Mouse (Mus musculus): ENCODE results near the gene Cmss1.

Cmss1 gene

DNA sequence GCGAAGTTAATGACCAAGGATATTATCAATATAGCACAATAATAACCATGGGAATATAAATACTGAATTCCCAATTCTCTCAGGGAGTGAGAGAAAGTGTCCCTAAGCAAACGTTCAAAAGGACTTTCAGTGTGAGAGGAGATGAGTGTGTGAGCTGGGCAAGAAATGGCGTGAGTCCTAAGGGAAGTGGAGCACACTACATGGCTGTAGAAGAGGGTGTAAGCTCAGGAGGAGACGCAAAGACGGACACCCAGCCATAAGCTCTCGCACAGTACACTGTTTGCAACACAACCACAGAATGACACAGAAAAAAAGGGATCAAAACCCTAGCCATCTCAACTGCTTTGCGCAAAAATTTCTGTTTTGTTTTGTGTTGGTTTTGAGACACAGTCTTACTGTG, 93.1 kb downstream of the Cmss1 start:
- DNase-seq = no peak

DNA sequence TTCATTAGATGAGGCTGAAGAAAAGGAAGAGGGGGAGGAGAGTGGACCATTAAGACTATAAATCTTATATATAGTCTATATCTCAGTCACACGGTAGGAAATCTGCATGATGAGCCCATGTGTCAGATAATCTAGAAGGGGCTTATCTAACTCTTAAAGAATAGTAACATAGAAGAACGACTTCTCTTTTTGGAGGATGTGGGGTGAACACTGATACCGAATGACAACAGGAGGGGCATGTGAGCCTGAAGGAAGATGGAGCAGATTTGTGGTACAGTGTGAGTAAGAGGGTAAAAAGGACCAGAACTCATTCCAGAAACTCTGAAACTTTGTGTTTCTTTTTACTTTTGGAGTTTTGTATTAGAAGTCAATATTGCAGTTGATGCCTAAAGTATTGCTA, 97.6 kb downstream of the Cmss1 start:
- DNase-seq = no peak

DNA sequence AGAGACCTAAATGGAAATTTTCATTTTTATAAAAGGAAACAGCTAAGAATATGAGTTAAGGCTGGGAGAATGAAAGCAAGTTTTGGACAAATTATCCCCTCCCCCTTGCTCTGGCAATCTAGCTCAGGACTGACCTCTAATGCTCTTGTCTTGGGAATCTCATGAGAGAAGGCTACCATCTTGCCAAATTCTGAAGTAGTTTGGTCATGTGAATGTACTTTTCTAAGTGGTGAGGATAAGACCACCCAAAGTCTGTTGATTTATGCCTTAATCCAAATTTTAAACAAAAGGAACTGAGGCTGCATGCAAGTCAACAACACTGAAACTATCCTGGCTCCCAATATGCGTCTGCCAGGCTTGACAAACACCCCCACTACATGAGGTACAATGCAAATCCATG, 98.3 kb downstream of the Cmss1 start:
- no peak for DNase-seq

DNA sequence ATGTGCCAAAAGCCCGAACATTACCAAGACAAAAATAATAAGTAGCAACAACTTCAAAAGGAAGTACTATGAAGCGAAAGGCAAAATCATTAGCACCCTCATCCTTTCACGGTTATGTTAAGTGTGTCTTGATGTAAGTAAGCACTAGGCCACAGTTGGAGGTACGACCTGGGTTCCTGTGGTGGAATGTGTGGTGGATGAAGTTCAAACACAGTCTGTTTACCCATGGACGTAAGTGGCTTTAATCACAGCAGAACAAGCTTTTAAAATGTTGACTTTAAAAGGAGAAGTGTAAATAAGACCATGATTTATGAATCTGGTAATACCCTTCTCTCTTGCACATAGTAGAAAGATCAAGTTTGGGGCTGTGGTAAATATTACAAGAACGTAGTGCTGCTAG, 100.5 kb downstream of the Cmss1 start:
- no peak for DNase-seq

DNA sequence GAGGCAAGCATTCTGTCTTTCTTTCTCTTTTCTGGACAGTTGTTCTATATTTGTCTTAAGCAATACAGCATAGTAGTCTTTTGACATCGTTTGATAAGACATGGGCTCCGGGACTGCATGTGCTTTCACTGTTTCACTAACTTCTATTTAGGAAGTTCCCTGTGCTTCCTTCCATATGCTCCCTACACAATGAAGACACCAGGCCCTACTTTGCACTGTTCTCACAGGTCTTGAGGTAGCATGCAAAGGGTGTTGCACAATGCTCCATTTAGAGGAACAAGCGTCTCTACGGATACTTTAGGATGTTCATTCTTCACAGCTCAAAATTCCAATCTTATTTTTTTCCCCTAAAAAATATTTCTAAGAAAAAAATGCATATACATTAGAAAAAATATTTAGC, 101.9 kb downstream of the Cmss1 start:
- DNase-seq = no peak

DNA sequence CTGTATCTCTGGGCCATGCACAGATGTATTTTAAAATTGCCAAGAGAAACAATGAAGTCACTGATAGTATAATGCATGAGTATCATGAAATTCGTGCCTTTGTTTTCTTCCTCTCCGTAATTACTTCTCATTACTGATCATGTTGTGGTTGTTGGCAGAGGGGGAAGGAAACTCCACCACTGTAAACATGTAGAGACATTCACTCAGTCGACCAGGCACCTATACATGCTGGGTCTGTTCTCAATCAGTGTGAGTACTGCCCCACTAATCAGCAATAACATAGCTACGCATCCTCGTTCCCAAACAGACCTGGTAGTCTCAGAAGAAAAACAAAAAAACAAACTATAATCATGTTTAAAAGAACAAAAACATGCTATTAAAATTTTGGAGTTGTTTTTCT, 103.9 kb downstream of the Cmss1 start:
- no peak for DNase-seq

DNA sequence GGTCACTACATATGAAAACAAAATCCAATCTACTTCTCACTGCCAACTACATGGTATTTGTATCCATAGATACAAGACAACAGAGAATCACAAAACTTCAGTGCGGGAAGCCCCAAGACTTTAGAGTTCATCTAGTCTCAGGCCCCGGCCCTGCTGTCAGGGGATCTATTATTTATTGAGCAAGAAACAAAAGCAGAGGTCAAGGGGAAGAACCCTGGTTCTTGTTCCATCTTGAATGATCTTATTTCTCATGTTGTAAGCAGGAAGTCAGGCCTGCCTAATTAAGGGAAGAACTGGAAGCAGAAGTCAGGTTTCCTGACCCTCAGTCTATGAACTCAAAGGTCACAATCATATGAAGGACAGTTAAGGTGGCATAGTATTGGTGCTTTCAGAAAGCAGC, 104.4 kb downstream of the Cmss1 start:
- DNase-seq = no peak

DNA sequence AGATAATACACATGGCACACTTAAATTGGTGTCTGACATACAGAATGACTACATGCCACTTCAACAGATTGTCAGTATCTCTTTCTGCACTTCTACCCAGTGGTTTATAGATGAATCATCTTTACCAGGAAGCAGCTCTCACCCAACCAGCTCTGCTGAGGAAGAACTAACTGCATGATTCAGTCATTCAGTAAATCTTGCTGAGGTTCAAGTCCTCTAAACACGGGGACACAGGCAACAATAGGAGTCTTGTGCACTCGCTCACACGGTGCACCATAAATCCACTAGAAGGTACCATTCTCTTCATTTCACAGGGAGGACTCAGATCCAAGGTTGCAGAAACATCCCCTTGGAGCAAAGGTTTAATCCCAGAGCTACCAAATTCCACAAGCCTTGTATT, 105.8 kb downstream of the Cmss1 start:
- no peak for DNase-seq

DNA sequence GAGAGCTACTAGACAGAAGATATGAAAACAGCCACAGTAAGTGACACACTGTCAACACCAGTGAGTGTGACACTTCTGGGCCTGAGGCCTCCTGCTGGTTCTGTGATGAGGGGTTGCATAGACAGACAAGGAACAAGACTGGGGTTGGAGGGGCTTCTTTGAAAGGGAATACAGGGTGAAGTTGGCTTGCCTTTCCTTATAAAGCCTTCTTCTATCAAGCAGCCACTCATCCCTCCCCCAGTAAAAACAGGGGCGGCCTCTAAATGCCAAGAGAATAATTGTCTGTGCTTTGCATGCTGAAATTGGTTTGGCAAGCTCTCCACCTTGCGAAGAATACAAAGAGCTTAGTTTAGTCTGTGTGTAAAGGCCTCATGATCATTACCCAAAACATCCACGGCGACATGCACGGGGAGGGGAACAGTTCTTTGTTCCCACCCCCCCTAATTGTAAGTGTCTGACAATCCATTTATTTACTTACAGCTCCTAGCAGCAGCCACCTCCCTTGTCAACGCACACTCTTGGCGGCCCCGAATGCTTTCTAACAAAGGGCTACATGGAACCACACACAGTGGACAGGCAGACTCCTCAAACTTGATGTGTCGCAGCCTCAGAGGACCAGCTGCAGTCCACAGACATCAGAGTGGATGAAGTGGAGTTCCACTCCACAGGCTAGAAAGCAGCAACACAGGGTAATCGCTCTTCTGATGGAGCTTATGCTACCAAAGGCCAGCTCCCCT, 110.1 kb downstream of the Cmss1 start:
- DNase-seq = peak; percentile 24

DNA sequence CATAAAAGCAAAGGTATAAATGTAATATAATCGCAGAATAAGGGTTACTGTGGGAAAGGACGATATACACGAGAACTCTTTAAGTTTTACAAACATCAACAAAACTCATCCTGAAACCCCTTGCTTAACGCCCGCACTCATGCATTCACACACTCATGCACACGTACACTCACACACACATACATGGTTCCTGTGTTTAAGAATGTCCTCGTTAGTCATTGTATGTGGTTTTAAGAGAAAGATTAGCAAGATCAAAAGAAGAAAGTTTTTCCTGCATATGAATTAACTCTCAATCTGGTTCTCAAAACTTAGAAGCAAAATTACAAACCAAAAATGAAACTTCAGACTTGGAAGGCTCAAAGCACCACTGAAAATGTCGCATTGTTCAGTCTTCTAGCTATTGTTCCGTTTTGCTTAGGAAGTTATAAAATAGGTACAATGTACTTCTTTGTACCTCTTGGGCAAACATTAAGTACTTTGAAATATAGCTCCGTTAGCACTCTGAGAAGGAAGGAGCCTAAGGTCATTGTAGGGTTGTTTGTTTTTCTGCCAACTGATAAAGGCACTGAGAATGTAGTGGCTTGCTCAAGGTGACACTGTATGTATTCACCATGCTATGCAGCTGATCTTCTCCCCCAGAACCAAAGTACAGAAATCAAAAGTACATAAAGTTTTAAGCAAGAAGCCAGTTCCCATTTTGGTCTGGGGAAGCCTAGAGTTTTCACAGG, 111.0 kb downstream of the Cmss1 start:
- DNase-seq = no peak

DNA sequence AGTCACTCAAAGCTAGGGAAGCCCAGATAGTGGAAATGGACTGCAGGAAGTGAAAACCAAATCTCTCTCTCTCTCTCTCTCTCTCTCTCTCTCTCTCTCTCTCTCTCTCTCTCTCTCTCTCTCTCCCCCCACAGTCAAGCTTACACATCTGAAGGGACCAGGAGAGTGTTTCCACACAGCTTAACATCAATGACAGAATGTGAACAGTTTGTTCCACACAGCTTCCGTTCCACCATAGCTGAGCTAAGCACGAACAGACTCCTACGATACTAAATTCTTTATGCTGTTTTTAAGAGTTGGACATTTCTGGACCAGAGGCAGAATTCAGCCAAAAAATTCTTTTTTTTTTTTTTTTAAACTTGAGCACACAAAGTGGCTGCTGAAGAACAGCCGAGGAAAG, 114.8 kb downstream of the Cmss1 start:
- DNase-seq = no peak

DNA sequence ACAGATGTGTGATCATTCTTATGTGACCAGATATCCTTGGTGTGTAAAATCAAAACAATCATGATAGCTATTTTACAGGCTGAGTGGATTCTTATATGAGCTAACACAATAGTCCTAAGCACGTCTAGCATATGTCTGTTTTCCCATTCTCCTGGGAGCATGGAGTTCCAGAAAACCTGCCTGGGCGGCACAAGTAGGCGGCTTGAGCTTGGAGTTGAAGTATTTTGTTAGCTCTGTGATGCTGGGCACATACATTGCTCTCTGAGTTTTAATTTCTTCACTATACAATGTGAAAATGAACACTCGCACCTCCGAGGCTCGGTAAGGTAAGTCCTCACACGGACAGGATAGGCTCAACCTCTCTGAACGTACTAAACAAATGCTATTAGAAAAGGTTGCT, 116.0 kb downstream of the Cmss1 start:
- no peak for DNase-seq

DNA sequence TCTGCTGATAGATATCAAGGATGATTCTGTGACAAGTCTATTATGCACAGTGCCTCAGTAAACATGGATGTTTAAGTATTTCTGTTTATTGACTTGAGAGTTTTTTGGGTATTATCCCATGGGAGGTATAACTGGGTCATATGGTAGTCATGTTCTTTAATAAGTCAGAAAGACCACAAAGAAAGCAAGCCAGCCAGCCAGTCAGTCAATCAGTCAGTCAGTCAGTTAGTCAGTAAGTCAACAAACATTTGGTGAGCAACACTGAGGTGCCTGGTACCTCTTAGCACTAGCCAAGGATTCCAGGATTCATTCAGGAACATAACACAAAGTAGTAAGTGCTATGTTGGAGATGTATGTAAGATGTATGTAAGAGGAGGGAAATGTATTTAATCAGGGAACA, 118.0 kb downstream of the Cmss1 start:
- DNase-seq = no peak

DNA sequence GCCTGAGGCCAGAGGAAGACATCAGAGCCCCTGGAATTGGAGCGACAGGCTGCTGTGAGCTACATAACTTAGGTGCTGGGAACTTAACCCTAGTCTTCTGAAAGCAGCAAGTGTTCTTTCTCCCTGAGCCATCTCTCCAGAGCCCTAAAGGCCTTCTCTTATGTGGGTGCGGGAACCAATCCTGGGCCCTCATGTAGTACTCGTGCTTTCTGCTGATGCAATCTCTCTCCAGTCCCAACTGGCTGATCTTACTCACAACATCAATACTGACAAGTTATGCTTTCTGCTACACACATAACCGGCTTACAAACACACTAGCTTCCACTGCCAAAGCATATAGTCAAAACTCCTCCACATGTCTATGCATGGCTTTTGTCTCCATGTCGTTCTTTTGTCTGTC, 120.4 kb downstream of the Cmss1 start:
- DNase-seq = no peak

DNA sequence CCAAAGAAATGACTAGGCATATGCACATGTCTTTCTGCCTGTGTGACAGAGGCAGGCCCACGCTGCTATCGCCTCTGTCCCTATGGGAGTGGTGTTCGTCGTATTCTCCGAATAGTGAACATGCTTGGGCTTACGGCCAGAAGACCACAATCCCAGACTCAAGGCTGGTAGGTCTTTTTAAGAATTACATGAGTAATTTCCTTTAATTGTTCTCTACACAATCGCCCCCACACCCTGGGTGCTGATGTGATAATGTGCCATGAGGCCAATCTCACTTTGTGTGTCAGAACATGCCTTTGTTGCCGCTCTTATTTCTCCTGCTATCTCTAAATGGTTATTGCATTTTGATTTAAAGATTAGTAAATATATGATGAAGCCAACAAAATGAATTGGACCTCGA, 121.4 kb downstream of the Cmss1 start:
- DNase-seq = peak; percentile 26

DNA sequence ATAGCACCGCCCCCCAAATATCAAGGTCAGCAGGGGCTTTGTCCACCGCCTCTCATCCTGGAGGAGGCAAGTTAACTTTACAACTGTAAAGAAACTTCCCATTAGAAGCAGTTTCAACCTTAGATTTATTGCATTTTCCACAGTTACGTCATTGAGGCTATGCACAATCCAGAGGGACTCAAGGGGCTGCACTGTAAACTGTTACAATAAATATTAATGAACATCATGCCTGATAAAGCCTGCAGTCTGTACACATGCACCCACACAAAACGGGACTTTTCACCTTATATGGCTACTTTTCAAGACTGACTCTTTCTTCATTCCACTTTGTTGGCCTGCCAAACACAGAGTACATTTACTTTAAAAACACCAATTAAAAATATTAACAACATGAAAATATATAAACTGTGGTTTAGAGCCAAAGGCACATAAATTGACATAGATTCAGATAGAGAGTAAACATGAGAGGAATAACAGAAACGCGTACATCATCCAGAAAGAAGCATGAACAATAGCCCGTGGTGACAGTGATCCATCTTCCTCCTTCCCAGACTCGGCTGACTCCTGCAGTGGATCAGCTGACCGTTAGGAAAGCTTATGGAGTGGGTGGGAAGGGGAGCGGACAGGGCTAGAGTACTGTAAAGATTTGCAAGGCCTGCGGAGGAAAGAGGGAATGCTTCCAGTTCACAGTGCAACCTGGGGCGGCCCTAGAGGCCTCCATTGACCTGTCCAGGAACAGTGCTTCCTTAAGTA, 122.4 kb downstream of the Cmss1 start:
- no peak for DNase-seq

DNA sequence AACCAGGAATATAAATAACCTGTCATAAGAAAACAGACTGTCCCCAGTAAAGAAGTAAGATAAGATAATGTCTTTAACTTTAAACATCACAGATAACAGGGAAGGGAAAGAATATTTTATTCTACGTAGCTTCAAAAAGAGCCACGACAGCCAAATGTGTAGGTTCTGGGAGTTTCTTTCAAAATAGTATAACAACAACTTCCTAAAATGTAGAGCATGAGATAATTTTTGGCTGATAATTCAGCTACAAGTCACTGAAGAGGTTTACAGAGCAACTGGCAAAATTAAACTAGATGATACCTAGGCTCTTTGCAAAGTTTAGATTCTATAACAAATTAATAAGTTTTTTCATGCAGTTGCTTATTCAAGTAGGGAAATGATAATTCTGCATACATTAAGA, 123.2 kb downstream of the Cmss1 start:
- no peak for DNase-seq

DNA sequence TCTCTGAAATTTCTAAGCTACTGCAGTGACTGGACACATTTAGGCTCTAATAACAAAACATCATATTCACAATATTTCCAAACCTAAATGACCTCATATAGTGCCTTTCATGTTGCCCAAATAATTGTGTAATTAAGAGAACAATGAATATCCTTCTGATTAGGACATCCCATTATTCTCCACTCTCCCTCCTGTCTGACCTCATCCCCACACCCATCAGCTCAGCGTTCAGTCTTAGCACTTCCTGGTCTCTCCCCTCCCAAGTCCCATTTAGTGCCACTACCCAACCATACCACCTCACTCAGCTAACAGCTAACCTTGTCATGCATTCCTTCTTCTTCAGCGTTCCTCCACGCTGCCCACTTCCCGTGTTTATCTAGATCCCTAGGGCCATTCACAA, 123.8 kb downstream of the Cmss1 start:
- DNase-seq = no peak

DNA sequence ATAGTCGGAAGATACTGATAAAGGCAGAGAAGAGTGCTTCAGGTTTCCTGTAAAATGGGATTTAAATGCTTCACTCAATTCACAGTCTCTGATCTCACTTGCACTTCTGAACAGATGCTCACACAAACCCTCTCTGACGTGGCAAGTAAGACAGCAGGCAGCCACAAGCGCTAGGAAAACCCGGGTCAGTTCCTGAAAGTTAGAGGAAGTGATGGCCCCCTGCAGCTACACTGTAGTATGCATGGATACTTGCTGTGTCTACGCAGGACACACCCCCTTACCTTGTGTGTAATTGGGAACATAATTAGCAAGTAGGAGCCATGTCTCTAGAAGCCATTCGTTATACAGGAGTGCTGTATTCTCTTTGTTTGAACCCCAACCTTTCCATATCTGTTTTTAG, 124.4 kb downstream of the Cmss1 start:
- DNase-seq = no peak

DNA sequence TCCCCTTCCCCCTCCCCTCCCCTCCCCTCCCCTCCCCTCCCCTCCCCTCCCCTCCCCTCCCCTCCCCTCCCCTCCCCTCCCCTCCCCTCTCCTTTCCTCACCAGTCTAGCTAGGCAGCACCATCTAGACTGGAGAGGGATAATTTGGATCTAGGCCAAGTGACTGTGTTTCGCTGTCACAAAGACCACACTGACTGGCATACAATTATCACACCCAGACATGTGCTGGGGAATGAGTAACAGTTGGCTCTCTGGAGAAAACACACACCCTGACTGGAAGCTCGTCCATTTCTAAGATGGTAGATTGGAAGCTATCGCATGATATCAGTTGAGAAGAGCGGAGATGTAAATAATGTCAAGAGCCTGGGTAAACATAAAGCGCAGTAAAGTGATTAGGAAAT, 126.9 kb downstream of the Cmss1 start:
- DNase-seq = no peak

DNA sequence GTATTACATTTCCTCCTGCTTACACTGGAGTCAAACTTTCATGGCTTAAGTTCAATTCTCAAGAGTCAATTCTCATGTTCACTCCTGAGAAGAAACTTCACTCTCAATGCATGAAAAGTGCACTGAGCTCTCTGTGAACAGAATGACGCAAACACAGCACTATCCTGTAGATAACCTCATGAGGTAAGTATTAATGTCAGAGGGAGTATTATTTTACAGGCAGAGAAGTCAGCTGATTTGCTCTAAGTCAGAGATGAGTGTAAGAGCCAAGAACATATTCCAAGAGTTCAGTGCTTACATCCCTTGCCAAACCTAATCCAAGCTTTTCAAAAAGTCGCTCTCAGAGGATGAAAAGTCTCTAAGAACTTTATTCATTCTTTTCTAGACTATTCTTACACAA, 128.2 kb downstream of the Cmss1 start:
- DNase-seq = no peak

DNA sequence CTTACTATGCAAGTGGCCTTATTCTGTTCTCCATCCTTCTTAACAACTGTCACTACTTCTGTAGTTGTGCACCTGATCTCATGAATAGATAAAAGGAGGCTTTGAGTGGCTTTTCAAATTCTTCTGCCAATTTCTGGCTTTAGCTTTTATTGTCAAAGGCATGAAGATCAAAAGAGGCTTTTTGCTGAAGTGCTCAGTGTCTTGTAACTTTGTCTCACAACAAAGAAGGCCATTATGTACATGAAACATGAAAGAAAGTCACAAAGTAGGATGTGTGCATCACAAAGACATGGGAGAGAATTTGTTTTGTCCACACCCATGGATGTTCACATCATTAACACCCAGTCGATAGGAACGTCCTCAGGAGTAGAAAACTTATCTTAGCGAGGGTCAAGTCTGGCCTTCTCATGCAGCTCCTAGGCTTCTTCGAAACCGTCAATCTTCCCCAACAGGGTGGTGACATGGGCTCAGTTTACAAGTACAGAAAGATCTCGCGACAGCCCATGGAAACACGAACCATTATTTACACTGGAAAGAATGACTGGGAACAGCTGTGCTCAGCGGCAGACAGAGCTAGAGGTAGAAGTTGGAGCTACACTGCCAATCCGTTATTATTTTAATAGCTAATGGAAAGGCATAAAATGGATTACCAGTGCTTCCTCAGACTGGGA, 133.1 kb downstream of the Cmss1 start:
- DNase-seq = no peak

DNA sequence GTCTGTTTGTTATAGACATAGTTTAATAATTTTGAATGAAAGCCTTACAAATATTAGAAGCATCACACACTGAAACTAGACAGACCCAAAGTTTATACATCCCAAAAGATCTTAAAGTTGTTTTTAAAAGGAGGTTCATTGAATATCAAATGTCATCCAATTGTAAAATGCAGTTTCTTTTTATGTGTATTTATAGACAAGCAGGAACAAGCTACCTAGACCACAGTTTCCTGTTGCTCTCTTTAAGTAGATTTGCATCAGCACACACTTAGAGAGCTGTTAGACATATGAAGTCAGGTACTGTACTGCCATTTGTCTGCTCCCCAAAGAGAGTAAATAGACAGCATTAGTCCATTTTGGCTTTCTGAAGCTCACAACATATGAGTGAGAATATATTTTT, 135.6 kb downstream of the Cmss1 start:
- DNase-seq = no peak

Measured in lung, postnatal 14 days (tissue).